Mouse (Mus musculus) lung, adult 2 months (tissue): Measurements from ENCODE around the gene Arhgap15.

Experiments used
- CTCF ChIP-seq: fragments of 200-500 bp; IDR thresholded peaks from 2 replicates; pipeline ENCODE4 v1.5.1; 2011; ENCODE audit warnings: mild to moderate bottlenecking, low read length, control low read depth; ENCODE audit not compliant: insufficient read depth
- POLR2A ChIP-seq: fragments of 200-500 bp; IDR thresholded peaks from 2 replicates; pipeline ENCODE4 v1.6.1; 2011; ENCODE audit warnings: low read depth, mild to moderate bottlenecking, control low read depth, low read length, borderline replicate concordance; ENCODE audit errors: extremely low read depth

DNA sequence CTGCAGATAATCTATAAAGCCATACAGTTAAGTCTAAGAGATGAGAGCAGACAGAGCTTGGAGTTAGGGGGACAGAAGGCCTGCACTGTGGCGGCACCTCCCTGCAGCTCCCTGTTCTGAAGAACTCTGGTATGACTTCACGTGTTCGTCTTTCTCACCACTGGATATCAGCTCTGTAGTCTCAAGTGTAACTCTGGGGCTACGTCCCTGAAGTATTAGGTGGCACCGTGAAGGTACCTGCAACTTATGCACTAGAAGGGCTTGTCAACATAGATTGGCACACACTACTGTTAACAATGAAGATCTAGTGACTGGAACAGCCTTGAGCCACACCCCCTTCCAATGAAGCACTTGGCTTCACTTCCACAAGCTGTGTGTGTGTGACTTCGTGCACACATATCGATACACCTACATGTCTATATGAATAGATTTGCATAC, 25.5 kb upstream of the Arhgap15 start:
- TF ChIP-seq CTCF, result no peak
- no peak for TF ChIP-seq POLR2A
